Mouse (Mus musculus) layer of hippocampus, adult 2 months (tissue): ENCODE data around the gene Sema5a. TPM values are rescaled to one million over a fixed set of nuclear protein-coding genes. Genes with fewer than 3 reads are reported as not detected.
"Not testable (repeated sequence)": the region's sequence is repeated elsewhere in the genome, so short reads cannot be mapped to it uniquely, and the experiment has no call there.

Experiments
- DNase-seq, 2 experiments: peaks; one replicate each; pipeline ENCODE4 v3.0.0; 2022; ENCODE audit warnings: low spot score in 2 of 2
- H3K27ac ChIP-seq: fragments of 200-600 bp; 2 replicates; pipeline ENCODE4 v1.8.1; 2022
- H3K4me3 ChIP-seq: fragments of 200-600 bp; 2 replicates; pipeline ENCODE4 v1.8.1; 2022; ENCODE audit warnings: mild to moderate bottlenecking
- CTCF ChIP-seq: fragments of 200-600 bp; conservative IDR thresholded peaks from 2 replicates; pipeline ENCODE4 v1.8.1; 2022; ENCODE audit warnings: antibody characterized with exemption, mild to moderate bottlenecking, moderate library complexity
- long read RNA-seq, 2 experiments: library from polyadenylated mRNA; stranded (forward); transcript quantifications; one replicate each; pipeline ENCODE4 v2.0.0; 2021; ENCODE audit warnings: borderline mapping rate in 2 of 2
- total RNA-seq, 2 experiments: library from RNA; stranded (reverse); gene quantifications; 2 replicates each; pipeline ENCODE4 v1.2.3; 2021

Sema5a gene
- total RNA-seq = 10 to 100 TPM; 90.1 to 98.1 TPM
- long read RNA-seq, experiment 1, full-length matches to known transcripts = 7 of 24 reads
- long read RNA-seq, experiment 1, partial matches to known transcripts = 2 of 24 reads
- long read RNA-seq, experiment 1, other reads (novel, unspliced or antisense) = 15 of 24 reads
- long read RNA-seq, experiment 2, full-length matches to known transcripts = 2 of 35 reads
- long read RNA-seq, experiment 2, partial matches to known transcripts = 2 of 35 reads
- long read RNA-seq, experiment 2, other reads (novel, unspliced or antisense) = 31 of 35 reads

- peak in 1 of 2 experiments; percentile 56 for DNase-seq
- Histone ChIP-seq H3K27ac (peak within 1 kb of the TSS; percentile 87), H3K4me3 (peak within 1 kb of the TSS; percentile 78)
- no peak for TF ChIP-seq CTCF
Observed at GRCm38 (mm10) chr15:32244344-32244955, at the start of gene Sema5a. Gene Sema5a, plus strand, starts transcription at chr15:32244810.

- no peak for TF ChIP-seq CTCF
- no peak for DNase-seq
- H3K4me3 ChIP-seq = no peak overlapping the region
- no peak overlapping the region for H3K27ac ChIP-seq
Observed at GRCm38 (mm10) chr15:32198076-32198475, 46.5 kb upstream of the Sema5a start.

GRCm38 (mm10) chr15:32198561-32198960 lies 46.0 kb upstream of the Sema5a start:
- no peak overlapping the region for H3K27ac ChIP-seq
- no peak for DNase-seq
- H3K4me3 ChIP-seq = no peak overlapping the region
- TF ChIP-seq CTCF = no peak

- no peak overlapping the region for H3K27ac ChIP-seq
- no peak overlapping the region for H3K4me3 ChIP-seq
- no peak for TF ChIP-seq CTCF
- DNase-seq = no peak
Observed at GRCm38 (mm10) chr15:32203242-32203641, 41.4 kb upstream of the Sema5a start.

GRCm38 (mm10) chr15:32204908-32205307 lies 39.7 kb upstream of the Sema5a start:
- Histone ChIP-seq H3K27ac (no peak overlapping the region), H3K4me3 (no peak overlapping the region)
- TF ChIP-seq CTCF = no peak
- peak; percentile 15 to 54 for DNase-seq

GRCm38 (mm10) chr15:32214687-32215086 lies 29.9 kb upstream of the Sema5a start:
- not testable (repeated sequence) for DNase-seq, H3K27ac ChIP-seq

GRCm38 (mm10) chr15:32223028-32223427 lies 21.6 kb upstream of the Sema5a start:
- DNase-seq = no peak
- TF ChIP-seq CTCF = no peak
- H3K4me3 ChIP-seq = no peak overlapping the region
- no peak overlapping the region for H3K27ac ChIP-seq

More at GRCm38 (mm10) chr15:32214687-32215086, 29.9 kb upstream of the Sema5a start:
- H3K4me3 ChIP-seq = not testable (repeated sequence)

- no peak for DNase-seq
- no peak for TF ChIP-seq CTCF
- Histone ChIP-seq H3K4me3 (no peak overlapping the region), H3K27ac (no peak overlapping the region)
Observed at GRCm38 (mm10) chr15:32225394-32225793, 19.2 kb upstream of the Sema5a start.

GRCm38 (mm10) chr15:32226381-32226780 lies 18.2 kb upstream of the Sema5a start:
- no peak overlapping the region for H3K4me3 ChIP-seq
- no peak for DNase-seq
- no peak for TF ChIP-seq CTCF
- no peak overlapping the region for H3K27ac ChIP-seq

GRCm38 (mm10) chr15:32226888-32227395 lies 17.7 kb upstream of the Sema5a start:
- no peak for DNase-seq
- no peak for TF ChIP-seq CTCF
- no peak overlapping the region for H3K4me3 ChIP-seq
- H3K27ac ChIP-seq = no peak overlapping the region

- no peak overlapping the region for H3K27ac ChIP-seq
- H3K4me3 ChIP-seq = no peak overlapping the region
- no peak for TF ChIP-seq CTCF
- no peak for DNase-seq
Observed at GRCm38 (mm10) chr15:32230066-32230465, 14.5 kb upstream of the Sema5a start.

GRCm38 (mm10) chr15:32232189-32232588 lies 12.4 kb upstream of the Sema5a start:
- no peak for DNase-seq
- no peak for TF ChIP-seq CTCF
- no peak overlapping the region for H3K4me3 ChIP-seq
- peak overlapping the region; percentile 52 for H3K27ac ChIP-seq

GRCm38 (mm10) chr15:32232666-32233141 lies 11.9 kb upstream of the Sema5a start:
- H3K27ac ChIP-seq = peak overlapping the region; percentile 52
- H3K4me3 ChIP-seq, DNase-seq: not testable (repeated sequence)

- H3K4me3 ChIP-seq = no peak overlapping the region
- no peak overlapping the region for H3K27ac ChIP-seq
- no peak for TF ChIP-seq CTCF
- DNase-seq = no peak
Observed at GRCm38 (mm10) chr15:32233451-32233850, 11.2 kb upstream of the Sema5a start.
